Mouse (Mus musculus) adrenal gland, adult 8-10 months (tissue): ENCODE measurements around the gene Mta1. TPM values are rescaled to one million over a fixed set of nuclear protein-coding genes. Genes with fewer than 3 reads are reported as not detected.

ENCODE experiments used
- DNase-seq: peaks from one replicate; pipeline ENCODE4 v3.0.0; 2022
- total RNA-seq, 4 experiments: library from RNA; stranded (reverse); gene quantifications; 2 replicates each; pipeline ENCODE4 v1.2.4; 2022

Gene Mta1
- total RNA-seq, 4 experiments from 2014 or later: 81.8 to 92.8 (median 86.8) TPM

DNA sequence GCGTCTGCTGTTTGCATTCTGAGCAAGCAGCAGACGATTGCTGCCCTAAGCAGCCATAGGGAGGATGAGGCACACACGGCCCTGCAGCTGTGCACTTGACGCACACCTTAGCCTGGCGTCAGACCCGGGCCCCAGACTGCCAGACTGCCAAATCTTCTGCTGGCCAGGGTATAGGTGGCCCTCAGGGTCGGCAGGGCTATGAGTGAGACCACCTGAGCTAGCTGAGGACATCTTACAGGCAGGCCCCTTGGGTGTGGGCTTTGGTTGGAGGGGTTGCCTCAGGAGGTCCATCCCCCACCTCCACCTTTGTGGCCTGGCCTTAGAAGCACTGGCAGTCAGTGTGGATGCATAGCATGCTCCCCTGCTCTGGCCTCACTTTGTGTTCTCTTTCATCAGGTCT, 37.3 kb downstream of the Mta1 start:
- no peak for DNase-seq

DNA sequence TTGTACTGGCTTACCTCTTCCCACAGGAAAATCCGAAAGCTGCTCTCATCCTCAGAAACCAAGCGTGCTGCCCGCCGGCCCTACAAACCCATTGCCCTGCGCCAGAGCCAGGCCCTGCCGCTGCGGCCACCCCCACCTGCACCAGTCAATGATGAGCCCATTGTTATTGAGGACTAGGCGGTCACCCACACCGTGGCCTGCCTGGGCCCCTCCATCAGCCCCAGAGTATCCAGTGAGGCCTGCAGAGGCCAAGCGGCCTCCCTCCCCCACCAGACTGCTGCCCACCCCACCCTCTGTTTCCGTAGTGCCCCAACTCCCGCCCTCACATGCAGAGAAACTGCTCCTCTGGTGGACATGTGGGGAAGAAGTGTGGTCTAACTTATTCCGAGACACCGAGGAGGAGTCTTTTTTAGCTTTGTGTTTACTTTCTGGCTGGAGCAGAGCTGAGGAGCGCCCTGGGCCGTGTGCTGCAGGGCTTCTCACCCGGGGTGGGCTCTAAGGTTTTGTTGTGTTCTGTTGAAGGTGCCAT, 38.5 kb downstream of the Mta1 start:
- no peak for DNase-seq

DNA sequence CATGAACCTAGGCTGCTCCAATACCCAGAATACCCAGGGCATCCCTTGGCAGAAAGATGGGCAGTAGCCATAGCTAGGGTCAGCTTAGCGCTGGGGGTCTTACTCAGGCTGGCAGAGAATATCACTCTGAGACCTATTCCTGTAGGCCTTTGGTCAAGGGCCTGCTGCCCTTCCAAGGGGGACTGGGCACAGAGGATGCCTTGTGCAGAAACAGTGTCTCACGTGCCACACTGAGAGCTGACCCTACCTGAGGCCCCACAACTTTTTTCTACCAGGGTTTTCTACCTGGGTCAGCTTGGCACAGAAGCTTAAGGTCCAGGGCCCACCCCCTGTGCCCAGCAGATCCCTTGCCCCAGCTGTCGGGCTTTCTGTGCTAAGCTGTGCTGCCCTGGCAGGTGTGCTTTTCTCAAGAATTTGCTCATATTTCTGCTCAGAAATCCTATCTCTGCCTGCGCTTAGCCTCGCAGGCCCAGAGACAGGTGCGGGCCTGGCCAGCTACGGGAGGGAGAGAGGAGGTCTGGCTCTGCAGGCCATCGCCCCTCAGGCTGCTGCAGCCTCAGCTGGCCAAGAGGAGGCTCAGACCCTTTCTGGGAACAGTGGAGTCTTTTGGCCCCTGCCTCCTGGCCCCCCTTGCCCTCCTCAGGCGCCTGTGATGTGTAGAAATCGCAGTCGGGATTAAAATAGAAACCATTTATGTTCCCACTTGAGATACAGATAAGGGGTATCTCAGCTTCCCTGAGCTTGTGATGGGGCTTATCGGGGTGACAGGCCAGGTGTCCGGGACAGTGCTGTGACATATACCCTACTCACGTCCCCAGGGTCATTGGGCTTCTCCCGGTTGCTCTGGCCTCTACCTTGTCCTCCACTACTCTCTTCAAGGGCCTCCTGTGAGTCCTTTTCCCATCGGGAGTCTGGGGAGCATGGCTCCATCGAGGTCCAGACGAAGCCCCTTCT, 39.5 kb downstream of the Mta1 start:
- no peak for DNase-seq

DNA sequence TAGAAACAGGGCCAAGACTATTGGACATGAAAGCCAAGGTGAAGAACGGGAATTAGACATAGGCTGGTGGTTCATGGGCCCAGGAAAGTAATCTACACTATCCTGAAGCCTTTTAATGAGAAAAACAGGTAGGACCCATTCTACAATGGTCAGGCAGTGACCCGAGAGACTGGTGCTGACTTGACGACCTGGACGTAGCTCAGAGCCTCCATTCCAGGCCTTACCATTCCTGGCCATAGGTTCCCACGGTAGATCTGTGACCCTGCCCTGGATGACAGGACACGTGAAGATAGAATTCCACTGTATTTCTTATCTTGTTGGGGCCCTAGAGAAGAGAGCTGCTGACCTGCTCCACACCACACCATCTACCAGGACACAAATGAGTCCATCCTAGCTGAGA, 40.2 kb downstream of the Mta1 start:
- DNase-seq: no peak

DNA sequence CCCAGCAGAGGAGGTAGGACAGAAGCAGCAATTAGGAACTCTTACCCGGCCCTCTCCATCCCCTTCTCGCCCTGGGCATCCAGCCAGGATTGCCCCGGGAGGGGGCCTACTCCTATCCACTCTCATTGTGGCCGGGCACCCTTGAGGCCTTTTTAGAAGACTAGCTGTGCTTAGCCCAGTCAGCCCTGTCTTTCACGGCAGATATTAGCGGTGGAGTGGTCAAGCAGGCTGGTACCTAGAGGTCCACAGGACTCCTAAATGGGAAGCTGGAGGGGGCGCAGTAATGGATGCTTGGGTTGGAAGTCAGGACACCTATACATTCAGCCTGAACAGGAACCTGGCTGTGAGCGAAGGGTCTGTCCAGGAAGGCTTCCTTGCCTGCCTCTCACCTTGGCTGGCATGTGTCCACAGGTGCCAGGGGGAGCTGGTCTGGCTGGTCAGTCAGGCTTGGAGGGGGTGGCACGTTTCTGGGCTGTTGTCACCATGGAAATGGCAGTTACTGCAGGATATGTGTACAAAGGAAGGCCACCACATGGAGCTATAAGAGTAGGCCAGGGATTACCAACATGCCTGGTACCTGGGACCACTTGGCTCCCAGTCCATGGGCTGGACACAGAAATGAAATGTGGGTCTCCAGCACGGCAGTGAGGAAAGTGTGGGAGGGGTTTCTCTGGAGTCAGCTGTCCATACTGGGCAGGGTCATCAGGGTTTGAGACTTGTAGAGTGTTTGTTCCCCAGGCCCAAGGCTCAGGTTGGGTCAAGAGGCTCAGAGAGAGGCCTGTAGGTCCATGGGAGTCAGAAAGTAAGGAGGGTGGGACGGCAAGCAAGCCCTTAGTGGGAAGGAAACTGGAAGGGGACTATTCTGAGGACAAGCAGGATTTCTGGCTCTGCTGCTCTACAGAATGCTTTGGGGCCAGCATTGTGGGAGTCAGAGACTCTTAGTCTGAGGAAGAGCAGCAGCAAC, 41.1 kb downstream of the Mta1 start:
- DNase-seq: no peak

DNA sequence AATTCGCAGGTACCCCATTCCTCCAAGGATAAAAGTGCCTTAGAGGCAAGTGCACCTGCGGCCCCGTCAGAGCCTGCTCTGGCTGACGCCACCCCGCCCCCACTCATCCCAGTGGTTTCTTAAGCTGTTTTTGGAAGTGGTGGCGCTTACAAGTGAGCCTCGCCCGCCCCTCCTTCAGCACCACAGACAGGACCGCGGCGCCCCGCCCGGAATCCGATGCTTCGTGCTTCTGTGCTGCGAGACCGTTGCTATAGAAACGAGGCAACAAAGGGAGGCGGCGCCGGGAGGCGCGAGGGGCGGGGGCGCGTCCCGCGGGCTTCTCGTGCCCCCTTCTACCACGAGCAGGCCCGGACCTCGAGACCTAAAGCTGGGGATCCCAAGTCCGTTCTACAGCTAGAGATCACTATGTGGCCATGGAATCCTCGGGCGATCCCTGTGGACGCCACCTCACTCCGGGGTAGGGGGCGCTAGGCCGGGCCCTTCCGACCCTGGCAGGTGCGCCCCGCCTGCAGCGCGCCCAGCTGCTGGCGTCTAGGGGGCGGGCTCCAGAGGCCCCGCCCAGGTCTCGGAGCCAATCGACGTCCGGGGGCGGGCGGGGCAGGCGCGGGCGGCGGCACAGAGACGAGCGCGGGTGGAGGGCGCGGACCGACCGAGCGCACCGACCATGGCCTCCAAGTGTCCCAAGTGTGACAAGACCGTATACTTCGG, 42.0 kb downstream of the Mta1 start, which contains the start of gene Crip2:
Gene Crip2, plus strand, starts transcription at position 329 of the 708 bp plus-strand sequence.
- DNase-seq: peak; percentile 78

DNA sequence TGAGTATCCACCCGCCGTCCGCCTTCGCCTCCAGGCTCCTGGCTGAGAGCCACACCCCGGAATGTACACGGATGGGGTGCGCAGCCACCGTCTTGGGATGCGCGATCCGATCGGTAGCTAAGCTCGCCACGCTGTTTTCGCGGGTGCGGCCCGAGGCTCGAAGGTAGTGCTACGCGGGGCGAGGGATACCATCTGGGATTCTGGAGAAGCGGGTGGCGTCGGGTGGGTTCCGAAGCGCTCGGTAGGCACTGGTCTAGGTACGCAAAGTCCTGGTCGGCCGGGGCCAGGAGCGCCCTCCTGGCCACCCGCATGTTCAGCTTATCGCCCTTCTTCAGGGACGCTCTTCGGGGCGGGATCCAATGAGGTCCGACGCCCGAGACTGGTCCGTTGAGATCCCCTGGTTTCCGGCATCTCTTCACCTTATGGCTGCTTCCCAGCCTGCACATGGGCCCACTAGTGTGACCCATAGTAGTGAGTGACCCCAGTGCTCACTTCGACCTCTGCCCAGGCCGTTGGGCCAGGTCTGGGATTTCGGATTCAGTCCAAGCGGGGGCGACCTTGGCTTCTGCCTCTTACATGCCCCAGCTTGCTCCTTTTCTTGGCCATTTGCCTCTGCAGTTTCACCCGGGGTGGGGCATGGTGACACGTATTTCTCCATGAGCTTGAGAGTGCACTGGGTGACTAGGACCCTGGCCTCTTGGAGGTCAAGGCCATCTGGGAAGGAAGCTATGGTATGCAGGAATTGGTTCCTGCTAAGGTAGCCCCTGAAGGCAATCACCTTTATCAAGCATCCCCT, 42.7 kb downstream of the Mta1 start:
- peak; percentile 66 for DNase-seq

DNA sequence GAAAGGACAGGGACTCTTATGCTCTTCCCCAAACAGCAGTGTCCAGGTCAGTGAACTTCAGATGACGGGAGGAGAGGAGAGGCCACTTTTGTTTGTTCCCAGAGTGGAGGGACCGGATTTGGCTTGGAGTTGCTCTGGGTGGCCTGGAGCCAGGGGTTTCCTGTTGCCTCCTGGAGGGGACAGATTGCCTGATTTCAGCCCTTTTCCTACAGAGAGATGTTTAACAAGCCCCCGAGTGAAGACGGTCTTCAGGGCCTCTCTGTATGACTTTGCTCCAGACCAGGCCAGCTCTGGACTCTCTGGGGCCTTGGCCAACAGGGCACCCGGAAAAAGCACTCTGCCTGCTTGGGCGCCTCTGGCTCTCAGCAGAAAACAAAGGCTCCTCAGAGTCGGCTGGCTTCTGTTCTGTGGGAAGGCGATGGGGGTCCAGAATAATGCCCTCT, 43.5 kb downstream of the Mta1 start:
- DNase-seq: no peak

DNA sequence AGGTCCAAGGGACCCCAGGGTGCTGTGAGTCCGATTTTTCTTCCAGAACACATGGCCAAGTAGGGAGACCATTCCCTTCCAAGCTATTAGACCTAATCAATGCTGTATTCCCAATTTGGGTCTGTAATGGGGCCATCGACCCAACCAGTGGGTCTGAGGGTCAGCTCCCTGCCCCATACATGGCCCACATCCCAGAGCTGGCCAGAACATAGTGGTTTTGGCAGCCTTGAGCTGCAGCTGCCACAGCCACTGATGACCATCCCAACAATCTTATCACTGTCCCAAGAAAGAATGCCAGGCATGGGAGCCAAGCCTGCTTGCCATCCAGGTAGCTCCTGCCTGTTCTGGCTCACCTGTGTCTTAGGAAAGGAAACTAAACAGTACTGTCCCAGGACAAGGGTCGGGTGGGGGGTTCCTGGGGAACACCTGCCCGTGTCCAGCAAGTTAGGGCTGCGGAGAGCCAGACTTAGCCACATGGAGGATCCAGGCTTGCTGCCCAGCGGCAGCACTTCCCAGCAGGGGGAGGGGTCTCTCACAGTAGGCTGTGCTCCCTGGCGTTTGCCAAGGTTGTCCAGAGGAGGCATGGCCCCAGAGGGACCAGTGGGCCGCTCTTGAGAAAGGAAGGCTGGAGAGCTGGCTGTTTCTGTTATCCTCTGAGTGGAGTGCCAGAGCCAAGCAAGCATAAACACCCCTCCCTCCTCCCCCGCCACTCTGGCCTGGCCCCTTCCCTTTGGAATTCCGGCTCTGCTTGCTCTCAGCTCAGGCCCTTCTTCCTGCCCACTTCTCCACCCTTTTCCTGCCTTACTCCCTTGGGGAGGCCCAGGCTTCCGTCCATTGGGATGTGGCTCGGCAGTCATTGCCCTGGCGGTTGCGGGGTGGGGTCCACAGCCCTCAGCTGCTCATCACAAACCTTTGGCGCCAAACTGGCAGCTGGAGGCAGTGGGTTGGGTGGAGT, 44.2 kb downstream of the Mta1 start:
- peak; percentile 60 for DNase-seq

DNA sequence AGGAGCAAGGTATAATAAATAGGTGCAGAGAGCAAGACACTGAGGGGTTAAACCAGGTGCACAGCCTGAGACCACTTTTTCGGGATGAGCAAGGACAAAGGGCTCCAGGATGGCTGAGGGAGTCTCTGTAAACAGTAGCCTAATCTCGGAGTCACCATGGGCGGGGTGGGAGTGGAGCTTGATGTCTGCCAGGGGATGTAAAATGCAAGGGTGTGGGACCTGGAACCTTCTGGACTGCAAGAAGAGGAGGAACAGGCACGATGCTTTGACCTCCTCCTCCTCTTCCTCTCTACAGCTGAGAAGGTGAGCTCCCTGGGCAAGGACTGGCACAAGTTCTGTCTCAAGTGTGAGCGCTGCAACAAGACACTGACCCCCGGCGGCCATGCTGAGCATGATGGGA, 45.1 kb downstream of the Mta1 start:
- DNase-seq: no peak

DNA sequence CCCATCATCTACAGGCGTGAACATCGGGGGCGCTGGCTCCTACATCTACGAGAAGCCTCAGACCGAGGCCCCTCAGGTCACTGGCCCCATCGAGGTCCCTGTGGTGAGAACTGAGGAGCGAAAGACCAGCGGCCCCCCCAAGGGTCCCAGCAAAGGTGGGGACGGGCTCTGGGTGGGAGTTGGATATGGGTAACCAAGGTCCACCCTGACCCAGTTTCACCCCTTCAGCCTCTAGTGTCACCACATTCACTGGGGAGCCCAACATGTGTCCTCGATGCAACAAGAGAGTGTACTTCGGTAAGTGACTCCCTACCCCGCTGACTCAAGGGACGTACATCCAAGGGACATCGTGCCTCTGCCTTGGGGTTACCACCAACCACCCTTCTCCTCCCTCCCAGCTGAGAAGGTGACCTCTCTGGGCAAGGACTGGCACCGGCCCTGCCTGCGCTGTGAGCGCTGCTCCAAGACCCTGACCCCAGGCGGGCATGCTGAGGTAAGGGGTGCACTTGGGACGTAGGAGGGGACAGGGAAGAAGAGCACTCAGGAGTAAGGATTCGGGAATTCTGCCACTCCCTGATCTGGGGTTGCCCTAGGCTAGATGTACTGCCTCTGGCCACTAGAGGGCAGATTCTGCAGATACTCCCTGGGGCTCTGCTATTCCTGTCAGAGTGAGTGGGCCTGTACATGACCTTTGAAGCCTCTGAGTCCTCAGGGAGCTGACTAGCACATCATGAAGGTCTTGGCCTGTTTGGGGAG, 46.1 kb downstream of the Mta1 start:
- no peak for DNase-seq

DNA sequence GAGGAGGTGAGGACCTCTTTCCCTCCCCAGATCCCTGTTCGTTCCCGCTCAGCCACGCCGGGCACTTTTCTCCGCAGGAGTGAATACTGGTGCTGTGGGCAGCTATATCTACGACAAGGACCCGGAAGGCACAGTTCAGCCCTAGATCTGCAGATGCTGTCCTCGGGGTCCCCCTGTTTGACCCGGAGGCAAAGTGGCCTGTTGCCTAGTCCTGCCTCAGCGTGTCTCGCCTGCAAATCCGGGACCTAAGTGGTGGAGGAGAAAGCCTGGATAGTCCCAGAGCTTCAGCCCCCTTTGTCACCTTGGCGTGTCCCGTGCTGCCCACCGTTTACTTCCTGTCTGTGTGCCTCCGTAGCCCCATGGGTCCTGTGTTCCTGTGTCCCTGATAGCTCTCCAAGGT, 46.8 kb downstream of the Mta1 start:
- DNase-seq: no peak

DNA sequence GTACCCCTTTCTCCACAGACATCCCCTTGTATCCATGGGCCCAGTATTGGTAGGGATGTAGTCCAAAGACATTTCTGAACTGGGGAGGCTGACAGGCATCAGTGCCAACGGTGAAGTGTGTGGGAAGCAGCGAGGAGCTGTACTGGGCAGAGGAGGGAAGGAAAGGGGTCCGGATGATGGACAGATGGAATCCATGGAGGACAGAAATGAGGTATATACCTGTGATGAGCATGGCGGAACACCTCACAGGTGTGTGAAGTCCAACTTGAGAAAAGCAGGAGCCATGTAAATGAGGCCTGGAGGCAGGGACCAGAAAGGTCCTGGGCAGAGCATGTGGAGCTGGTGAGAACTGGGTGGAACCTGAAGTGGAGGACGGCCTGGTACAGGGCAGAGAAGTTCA, 47.5 kb downstream of the Mta1 start:
- no peak for DNase-seq

DNA sequence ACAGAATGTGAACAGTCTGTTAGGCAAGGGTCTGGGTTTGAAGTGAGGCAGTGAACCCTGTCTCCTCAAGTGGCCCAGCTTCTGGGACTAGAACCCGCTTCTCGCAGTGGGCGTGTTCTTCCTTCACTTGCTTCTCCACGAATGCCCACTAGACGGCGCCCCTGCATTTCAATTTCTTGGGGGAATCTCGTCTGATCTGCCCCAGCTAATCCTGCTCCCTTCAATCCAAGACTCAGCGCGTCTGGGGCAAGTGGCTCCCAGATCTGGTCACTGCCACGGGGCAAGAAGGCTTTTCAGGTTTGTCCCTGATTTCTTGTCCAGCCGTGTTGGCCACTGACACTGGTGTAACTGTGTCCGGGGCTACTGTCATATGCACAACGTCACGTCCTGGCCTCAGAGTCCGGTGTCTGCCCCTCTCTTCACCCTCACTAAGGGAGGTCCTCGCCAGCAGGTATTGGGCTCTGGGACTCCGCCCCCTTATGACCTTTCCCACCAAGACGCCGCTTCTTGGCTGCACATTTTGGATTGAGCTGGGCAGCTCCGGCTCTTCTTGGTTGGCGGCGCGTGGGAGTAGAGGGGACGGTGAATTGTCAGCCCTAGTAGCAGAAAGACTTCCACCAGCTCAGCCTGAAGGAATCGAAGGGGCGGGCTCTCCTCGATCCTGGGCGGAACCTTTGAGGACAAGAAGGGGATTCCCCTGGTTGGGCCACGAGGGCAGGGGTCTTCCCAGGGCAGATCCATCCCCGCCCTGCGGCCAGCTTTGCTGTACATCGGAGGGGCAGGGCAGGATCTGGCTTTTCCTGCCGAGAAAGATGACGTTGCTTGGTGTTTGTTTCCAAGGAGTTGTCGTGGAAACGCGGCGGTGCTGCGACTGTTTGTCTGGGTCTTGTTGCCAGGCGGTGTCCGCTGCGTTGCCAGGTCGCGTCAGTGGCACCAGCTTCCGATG, 48.3 kb downstream of the Mta1 start, which contains the start of gene Crip1:
Gene Crip1, plus strand, starts transcription at position 205 of the 946 bp plus-strand sequence.
- peak; percentile 79 for DNase-seq

DNA sequence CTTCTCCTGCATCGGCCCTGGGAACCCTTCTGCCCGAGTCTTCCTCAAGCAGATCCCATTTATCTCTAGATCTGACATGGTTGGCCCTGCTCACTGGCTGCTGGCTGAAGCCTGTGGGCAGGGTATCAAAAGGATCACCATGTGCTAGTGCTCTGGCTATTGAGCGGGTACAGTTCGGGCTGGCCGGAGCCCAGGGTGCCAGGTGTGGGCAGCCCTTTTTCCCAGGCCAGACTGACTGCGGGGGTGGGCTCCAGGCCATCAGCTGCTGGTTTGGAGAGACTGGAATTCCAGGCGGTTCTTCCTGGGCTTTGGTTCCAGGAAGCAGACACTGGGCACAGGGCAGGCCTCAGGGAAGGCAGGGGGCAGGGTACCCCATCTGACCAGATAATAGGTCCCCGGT, 49.4 kb downstream of the Mta1 start:
- DNase-seq: no peak

DNA sequence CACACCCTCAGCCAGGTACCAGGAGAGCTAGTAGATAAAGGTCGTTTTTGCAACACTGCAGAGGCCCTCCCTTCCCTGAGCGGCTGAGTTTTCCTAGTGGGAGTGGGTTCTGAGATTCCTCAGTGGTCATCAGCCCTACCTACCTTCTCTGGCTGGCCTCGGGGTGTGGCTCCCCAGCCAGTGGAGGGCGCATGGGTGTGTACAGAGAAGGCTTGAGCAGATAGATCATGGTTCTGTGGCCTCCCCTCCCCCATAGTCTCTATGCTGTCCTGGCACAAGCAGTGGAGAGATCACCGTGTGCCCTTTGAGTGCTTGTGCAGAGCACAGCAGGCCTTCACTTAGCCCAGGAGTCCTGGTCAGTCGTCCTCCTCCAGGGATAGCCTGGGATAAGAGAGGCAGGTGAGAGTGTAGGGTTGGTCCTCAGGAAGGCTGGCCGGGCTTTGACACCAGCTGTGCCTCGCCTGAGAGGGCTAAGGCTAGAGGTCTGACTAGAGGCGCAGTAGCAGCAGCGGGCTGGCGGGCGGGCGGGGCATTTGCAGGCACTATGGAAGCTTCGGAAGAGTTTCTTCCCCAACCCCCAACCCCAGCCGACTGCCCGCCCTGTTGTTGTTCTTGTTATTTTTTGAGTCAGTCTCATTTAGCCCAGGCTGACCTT, 50.4 kb downstream of the Mta1 start:
- DNase-seq: no peak

DNA sequence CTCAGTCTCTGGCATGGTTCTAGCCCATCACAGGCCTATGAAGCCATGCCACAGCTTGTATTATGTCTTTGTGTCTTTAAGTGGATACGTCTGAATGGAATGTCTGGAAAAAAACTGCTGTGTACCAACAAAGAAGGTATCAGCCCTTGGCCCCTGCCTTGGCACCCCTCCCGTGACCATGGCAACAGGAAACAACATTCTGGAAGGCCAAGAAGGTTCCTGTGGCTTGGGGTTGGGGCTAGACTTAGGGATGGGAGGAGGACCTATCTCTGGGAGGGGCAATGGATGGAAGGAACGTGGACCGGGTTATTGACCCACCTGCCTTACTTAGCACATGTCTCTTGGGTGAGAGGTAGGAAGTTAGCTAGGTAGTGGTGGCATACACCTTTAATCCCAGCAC, 51.3 kb downstream of the Mta1 start:
- no peak for DNase-seq
